Mouse (Mus musculus) olfactory bulb, adult 2 months (tissue): ENCODE data around the gene Itgb4.

Experiments used
- CTCF ChIP-seq: fragments of 200-500 bp; IDR thresholded peaks from 2 replicates; pipeline ENCODE4 v1.5.1; 2012; ENCODE audit warnings: low read depth, mild to moderate bottlenecking, low read length, moderate library complexity; ENCODE audit not compliant: insufficient read depth
- POLR2A ChIP-seq: fragments of 200-500 bp; IDR thresholded peaks from 2 replicates; pipeline ENCODE4 v1.6.1; 2012; ENCODE audit warnings: mild to moderate bottlenecking, low read depth, low read length, moderate library complexity; ENCODE audit not compliant: insufficient read depth

- TF ChIP-seq POLR2A: no peak
- TF ChIP-seq CTCF: no peak
Measured at GRCm38 (mm10) chr11:115997662-115998061, 23.2 kb downstream of the Itgb4 start.
